Mouse (Mus musculus) CH12.LX (cell line): ENCODE measurements around the gene Vps4b. TPM values are rescaled to one million over a fixed set of nuclear protein-coding genes. Genes with fewer than 3 reads are reported as not detected.

ENCODE experiments used
- DNase-seq: peaks from one replicate; pipeline ENCODE4 v3.0.0-alpha.2; 2013; ENCODE audit errors: extremely low read depth
- H3K27ac ChIP-seq: 2 replicates; pipeline ENCODE4 v1.5.1; 2012; ENCODE audit warnings: low read depth, mild to moderate bottlenecking, control low read depth, moderate library complexity; ENCODE audit not compliant: insufficient read depth
- H3K27me3 ChIP-seq: replicated peaks from 2 replicates; pipeline ENCODE3; 2012; ENCODE audit warnings: inconsistent platforms
- H3K36me3 ChIP-seq, 2 experiments: replicated peaks in 1 of 2; 2 replicates each; pipeline versions ENCODE3 to v1.6.1; 2012; ENCODE audit warnings: inconsistent platforms in 1 of 2, low read length in 1 of 2, mild to moderate bottlenecking in 1 of 2, mixed read lengths in 1 of 2, moderate library complexity in 1 of 2; ENCODE audit not compliant: control insufficient read depth in 1 of 2, insufficient read depth in 1 of 2
- H3K4me1 ChIP-seq, 2 experiments: 2 replicates each; pipeline ENCODE4 v1.6.1; 2012; ENCODE audit warnings: inconsistent platforms in 1 of 2, moderate library complexity in 1 of 2; ENCODE audit not compliant: insufficient read depth in 2 of 2, control insufficient read depth in 1 of 2
- H3K4me2 ChIP-seq: 2 replicates; pipeline ENCODE4 v1.6.1; 2012; ENCODE audit warnings: low read depth, mild to moderate bottlenecking, control low read depth; ENCODE audit not compliant: poor library complexity, insufficient read depth, severe bottlenecking
- H3K4me3 ChIP-seq, 3 experiments: fragments of 150-350 bp in 1 of 3; sonication (generic) in 1 of 3; replicated peaks in 1 of 3; 2 replicates each; pipeline versions ENCODE3 to v1.5.1; 2011 to 2012; ENCODE audit warnings: low read depth in 2 of 3, low read length in 2 of 3, mild to moderate bottlenecking in 2 of 3, moderate library complexity in 2 of 3, control low read depth in 1 of 3, improper control_type of control experiment in 1 of 3, inconsistent platforms in 1 of 3, mixed read lengths in 1 of 3; ENCODE audit not compliant: poor library complexity in 1 of 3
- H3K79me2 ChIP-seq: replicated peaks from 2 replicates; pipeline ENCODE4 v1.6.1; 2012; ENCODE audit warnings: mild to moderate bottlenecking, moderate library complexity; ENCODE audit not compliant: control insufficient read depth, poor library complexity, insufficient read depth, severe bottlenecking; ENCODE audit errors: extremely low read depth
- H3K9ac ChIP-seq: 2 replicates; pipeline ENCODE4 v1.6.1; 2012; ENCODE audit warnings: low read depth, mild to moderate bottlenecking, control low read depth, moderate library complexity; ENCODE audit not compliant: insufficient read depth
- H3K9me3 ChIP-seq: replicated peaks from 2 replicates; pipeline ENCODE3; 2012; ENCODE audit warnings: low read length, inconsistent platforms, mixed read lengths
- BHLHE40 ChIP-seq: IDR thresholded peaks from 2 replicates; pipeline ENCODE4 v1.6.1; 2011; ENCODE audit warnings: mild to moderate bottlenecking, low read depth, low read length, improper control_type of control experiment
- CHD1 ChIP-seq: IDR thresholded peaks from 2 replicates; pipeline ENCODE4 v1.6.1; 2012; ENCODE audit warnings: low read depth, low read length, improper control_type of control experiment, inconsistent platforms
- CHD2 ChIP-seq: IDR thresholded peaks from 2 replicates; pipeline ENCODE4 v1.6.1; 2011; ENCODE audit warnings: low read length, improper control_type of control experiment
- CTCF ChIP-seq, 2 experiments: IDR thresholded peaks in 1 of 2; conservative IDR thresholded peaks in 1 of 2; 2 replicates each; pipeline ENCODE4 v1.5.1; 2011 to 2012; ENCODE audit warnings: low read depth in 2 of 2, low read length in 2 of 2, improper control_type of control experiment in 1 of 2, inconsistent platforms in 1 of 2, mild to moderate bottlenecking in 1 of 2, moderate library complexity in 1 of 2
- E2F4 ChIP-seq: IDR thresholded peaks from 2 replicates; pipeline ENCODE4 v1.6.1; 2011; ENCODE audit warnings: low read depth, low read length, improper control_type of control experiment; ENCODE audit not compliant: insufficient replicate concordance
- ELF1 ChIP-seq: IDR thresholded peaks from 2 replicates; pipeline ENCODE4 v1.6.1; 2014; ENCODE audit warnings: low read depth, mild to moderate bottlenecking, inconsistent platforms, low read length, improper control_type of control experiment
- EP300 ChIP-seq: IDR thresholded peaks from 2 replicates; pipeline ENCODE4 v1.6.1; 2011; ENCODE audit warnings: low read length, improper control_type of control experiment
- ETS1 ChIP-seq: conservative IDR thresholded peaks from 2 replicates; pipeline ENCODE4 v1.6.1; 2012; ENCODE audit warnings: low read depth, mild to moderate bottlenecking, inconsistent platforms, low read length, improper control_type of control experiment, moderate library complexity
- IRF4 ChIP-seq: IDR thresholded peaks from 2 replicates; pipeline ENCODE4 v1.6.1; 2014; ENCODE audit warnings: low read depth, mild to moderate bottlenecking, inconsistent platforms, low read length, improper control_type of control experiment
- JUN ChIP-seq: IDR thresholded peaks from 2 replicates; pipeline ENCODE4 v1.6.1; 2011; ENCODE audit warnings: low read depth, mild to moderate bottlenecking, low read length, improper control_type of control experiment, moderate library complexity; ENCODE audit not compliant: insufficient read depth
- JUND ChIP-seq: conservative IDR thresholded peaks from 2 replicates; pipeline ENCODE4 v1.6.1; 2011; ENCODE audit warnings: low read depth, low read length, improper control_type of control experiment
- KAT2A ChIP-seq: IDR thresholded peaks from 2 replicates; pipeline ENCODE4 v1.6.1; 2012; ENCODE audit warnings: low read length, improper control_type of control experiment, inconsistent platforms; ENCODE audit not compliant: insufficient replicate concordance
- MAFK ChIP-seq: IDR thresholded peaks from 2 replicates; pipeline ENCODE4 v1.6.1; 2011; ENCODE audit warnings: low read length, improper control_type of control experiment; ENCODE audit not compliant: insufficient replicate concordance
- MAX ChIP-seq: IDR thresholded peaks from 2 replicates; pipeline ENCODE4 v1.6.1; 2011; ENCODE audit warnings: low read length, improper control_type of control experiment
- MAZ ChIP-seq: IDR thresholded peaks from 2 replicates; pipeline ENCODE4 v1.6.1; 2012; ENCODE audit warnings: low read depth, mild to moderate bottlenecking, inconsistent platforms, low read length, improper control_type of control experiment, moderate library complexity
- MXI1 ChIP-seq: IDR thresholded peaks from 2 replicates; pipeline ENCODE4 v1.6.1; 2011; ENCODE audit warnings: mild to moderate bottlenecking, low read depth, low read length, improper control_type of control experiment
- MYC ChIP-seq: IDR thresholded peaks from 2 replicates; pipeline ENCODE4 v1.6.1; 2011; ENCODE audit warnings: low read depth, mild to moderate bottlenecking, improper control_type of control experiment, low read length
- NELFE ChIP-seq: IDR thresholded peaks from 2 replicates; pipeline ENCODE4 v1.6.1; 2011; ENCODE audit warnings: low read depth, low read length, improper control_type of control experiment
- NRF1 ChIP-seq: IDR thresholded peaks from 2 replicates; pipeline ENCODE4 v1.6.1; 2014; ENCODE audit warnings: low read depth, mild to moderate bottlenecking, inconsistent platforms, low read length, improper control_type of control experiment, moderate library complexity
- PAX5 ChIP-seq: IDR thresholded peaks from 2 replicates; pipeline ENCODE4 v1.6.1; 2012; ENCODE audit warnings: low read length, inconsistent platforms, mixed read lengths
- POLR2AphosphoS2 ChIP-seq: IDR thresholded peaks from 2 replicates; pipeline ENCODE4 v1.6.1; 2011; ENCODE audit warnings: low read depth, low read length, improper control_type of control experiment
- RAD21 ChIP-seq: IDR thresholded peaks from 2 replicates; pipeline ENCODE4 v1.6.1; 2011; ENCODE audit warnings: low read depth, mild to moderate bottlenecking, low read length, improper control_type of control experiment, moderate library complexity
- SMC3 ChIP-seq: IDR thresholded peaks from 2 replicates; pipeline ENCODE4 v1.6.1; 2011; ENCODE audit warnings: low read depth, low read length, improper control_type of control experiment
- UBTF ChIP-seq: IDR thresholded peaks from 2 replicates; pipeline ENCODE4 v1.6.1; 2012; ENCODE audit warnings: low read depth, mild to moderate bottlenecking, inconsistent platforms, low read length, improper control_type of control experiment, moderate library complexity
- USF1 ChIP-seq: IDR thresholded peaks from 2 replicates; pipeline ENCODE4 v1.6.1; 2014; ENCODE audit warnings: low read depth, mild to moderate bottlenecking, inconsistent platforms, low read length, improper control_type of control experiment
- USF2 ChIP-seq: conservative IDR thresholded peaks from 2 replicates; pipeline ENCODE4 v1.6.1; 2011; ENCODE audit warnings: low read depth, low read length, improper control_type of control experiment
- ZKSCAN1 ChIP-seq: IDR thresholded peaks from 2 replicates; pipeline ENCODE4 v1.6.1; 2012; ENCODE audit warnings: low read depth, inconsistent platforms, low read length, improper control_type of control experiment, borderline replicate concordance
- ZNF384 ChIP-seq: IDR thresholded peaks from 2 replicates; pipeline ENCODE4 v1.6.1; 2012; ENCODE audit warnings: low read depth, low read length, improper control_type of control experiment, inconsistent platforms
- dilution Hi-C: fragments of 300-500 bp; cut with MboI; formaldehyde crosslinking; loops from 2 replicates; pipeline ENCODE4 v1.14.3; 2020; ENCODE audit warnings: low sequenced_read_pairs; ENCODE audit not compliant: extremely low pct_unique_long_range_greater_than_20kb, extremely low pct_ligation_motif_present
- in situ Hi-C: fragments of 300-500 bp; cut with MboI; formaldehyde crosslinking; loops from 3 replicates; pipeline ENCODE4 v1.14.3; 2019; ENCODE audit warnings: low sequenced_read_pairs, low pct_ligation_motif_present, low pct_unique_long_range_greater_than_20kb, mixed read lengths
- polyA plus RNA-seq: library from polyadenylated mRNA; unstranded; fragments of >175 nt; gene quantifications from 2 replicates; pipeline ENCODE4 v1.2.1, GENCODE M21; 2012; ENCODE audit warnings: low read depth; ENCODE audit not compliant: insufficient read length
- total RNA-seq, 2 experiments: library from RNA; depleted of rRNA; stranded (reverse); fragments of 300-350 nt in 1 of 2; fragments of >200 nt in 1 of 2; gene quantifications; 2 replicates each; pipeline ENCODE4 v1.2.3; 2012 to 2014

Gene Vps4b
- total and polyA plus RNA-seq, 3 experiments: 42.0 to 92.0 (median 51.4) TPM

GRCm38 (mm10) chr1:106752013-106752412 lies 44.5 kb downstream of the Vps4b start:
- DNase-seq: no peak
- dilution Hi-C loops (no loop called here), in situ Hi-C loops (no loop called here)
- Histone ChIP-seq H3K4me1 (peaks cover 0 to 1% of the 10 kb centered on the region in 2 experiments; a peak in 1 of 4 replicates), H3K79me2 (no peaks in the 10 kb centered on the region; the same call in 1 of the 2 replicates), H3K4me3 (no peak overlapping the region), H3K9ac (no peak overlapping the region), H3K4me2 (no peak overlapping the region), H3K36me3 (peaks cover 8 to 69% of the 10 kb centered on the region in 2 experiments), H3K27me3 (no peaks in the 10 kb centered on the region), H3K9me3 (no peaks in the 10 kb centered on the region), H3K27ac (no peak overlapping the region)
- TF ChIP-seq JUN (no peak), CHD1 (no peak), MYC (no peak), ELF1 (no peak), CTCF (conservative IDR thresholded peaks at IDR 0.05 in 1 of 2, IDR thresholded peaks at IDR 0.05 in 1 of 2; ENCODE audit: low read depth in 2 of 2, low read length in 2 of 2) (no peak), E2F4 (no peak), NRF1 (no peak), EP300 (no peak), POLR2AphosphoS2 (no peak), KAT2A (no peak), IRF4 (no peak), BHLHE40 (no peak), UBTF (no peak), JUND (no peak), ZNF384 (no peak), USF1 (no peak), ETS1 (no peak), MXI1 (no peak), CHD2 (no peak), NELFE (no peak)

- Histone ChIP-seq H3K27ac (no peak overlapping the region), H3K27me3 (no peaks in the 10 kb centered on the region), H3K4me1 (peaks cover 0 to 4% of the 10 kb centered on the region in 2 experiments; a peak in 2 of 4 replicates), H3K4me3 (no peak overlapping the region), H3K79me2 (no peaks in the 10 kb centered on the region; the same call in 1 of the 2 replicates), H3K9ac (no peak overlapping the region), H3K9me3 (no peaks in the 10 kb centered on the region), H3K4me2 (no peak overlapping the region), H3K36me3 (peaks cover 17 to 76% of the 10 kb centered on the region in 2 experiments)
- DNase-seq: no peak
- in situ Hi-C loops (no loop called here), dilution Hi-C loops (no loop called here)
- no peak for TF ChIP-seq USF1
- TF ChIP-seq MAX: no peak
- TF ChIP-seq EP300: no peak
- TF ChIP-seq NRF1: no peak
- no peak for TF ChIP-seq PAX5
- no peak for TF ChIP-seq USF2
- no peak for TF ChIP-seq MYC
- no peak for TF ChIP-seq MAZ
- TF ChIP-seq ZKSCAN1: no peak
- TF ChIP-seq UBTF: no peak
- no peak for TF ChIP-seq CHD1
- no peak for TF ChIP-seq RAD21
- no peak for TF ChIP-seq E2F4
- TF ChIP-seq KAT2A: no peak
- TF ChIP-seq JUN: no peak
- no peak for TF ChIP-seq SMC3
- no peak for TF ChIP-seq MAFK
Measured at GRCm38 (mm10) chr1:106750656-106751055, 45.9 kb downstream of the Vps4b start.
